In the genomic region with DNA sequence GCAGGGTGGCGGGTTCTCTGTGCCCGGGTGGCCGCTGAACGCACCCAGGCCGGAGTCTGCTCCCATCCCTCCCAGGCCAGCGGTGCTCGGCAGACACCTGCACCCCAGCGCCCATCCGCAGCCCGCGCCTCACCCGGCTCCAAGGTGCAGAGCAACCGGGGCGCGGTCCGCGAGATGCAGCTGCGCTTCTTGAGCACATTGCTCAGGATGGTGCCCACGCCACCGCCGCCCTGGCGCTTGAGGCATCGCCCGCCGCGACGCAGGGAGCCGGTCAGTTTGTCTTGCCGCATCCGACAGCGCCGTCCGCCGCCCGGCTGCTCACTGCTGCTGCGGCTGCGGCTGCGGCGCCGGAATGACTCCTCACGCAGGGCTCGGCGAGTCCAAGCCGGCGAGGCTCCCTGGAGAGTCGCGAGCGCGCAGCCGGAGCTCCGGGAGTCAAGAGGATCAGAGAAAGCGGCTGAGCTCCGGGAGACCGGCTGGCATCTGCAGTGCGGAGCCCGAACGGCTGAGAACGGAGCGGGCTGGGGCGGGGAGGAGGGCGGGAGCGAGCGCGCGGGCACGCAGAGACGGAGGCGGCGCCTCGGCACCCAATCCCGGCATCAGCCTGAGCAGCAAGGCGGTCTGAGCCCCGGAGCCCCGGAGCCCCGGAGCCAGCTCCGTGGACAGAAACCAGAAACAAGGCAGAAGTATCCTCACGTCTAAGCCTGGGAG, we compare ENCODE assay signal across 8 mouse cellular contexts. TPM values are rescaled to one million over a fixed set of nuclear protein-coding genes. Genes with fewer than 3 reads are reported as not detected.
A peak's percentile ranks its signal among the peaks of the same experiment; 100 is the strongest.
DNase-seq lines count a peak whose midpoint lies in the region; ATAC-seq lines count a peak whose summit lies in the region.

No protein-coding gene starts in this region.

- H3K9me3 ChIP-seq in intestine, embryonic 14.5 days (ENCODE audit: control insufficient read depth, low read length), result no peaks in the 10 kb centered on the region

- peak; percentile 88 for DNase-seq in adrenal gland, adult 2 months
- peak; percentile 50 to 73 for DNase-seq in cerebellum, postnatal 4 days (ENCODE audit: low spot score in 2 of 2)
- DNase-seq in gastrocnemius, postnatal 25 days, result peak; percentile 57
- peak; percentile 80 for DNase-seq in intestine, embryonic 14.5 days (ENCODE audit: low spot score)
- DNase-seq in left cerebral cortex, postnatal 25 days (ENCODE audit: low spot score in 2 of 2), result peak; percentile 82 to 86
- DNase-seq in right cerebral cortex, adult 2 months (ENCODE audit: low spot score in 2 of 2), result peak; percentile 78 to 79
- no peak for DNase-seq in c-Kit-positive CD71-positive TER-119-positive erythroid progenitor cells, embryonic 14.5 days (ENCODE audit: low spot score)

- peaks cover 56% of the 10 kb centered on the region for H3K27me3 ChIP-seq in intestine, embryonic 14.5 days (replicated peaks; ENCODE audit: control insufficient read depth, insufficient read depth, low read length)

- WGBS in intestine, embryonic 14.5 days, result under 1% methylated on average over 77 of the region's 77 CpGs

- intact Hi-C loops in left cerebral cortex, postnatal 25 days (cut with DNase I), result no loop called here

- peaks cover 3% of the 10 kb centered on the region; the same call in 1 of the 2 replicates for H3K4me1 ChIP-seq in intestine, embryonic 14.5 days (replicated peaks; ENCODE audit: control insufficient read depth, insufficient read depth, low read length)

- H3K4me2 ChIP-seq in intestine, embryonic 14.5 days (ENCODE audit: low read length), result peak overlapping the region; percentile 94

- no peaks in the 10 kb centered on the region for H3K36me3 ChIP-seq in intestine, embryonic 14.5 days (ENCODE audit: control insufficient read depth, insufficient read depth, low read length)

- peak overlapping the region; percentile 57 for H3K4me3 ChIP-seq in intestine, embryonic 14.5 days (ENCODE audit: low read depth, low read length)

- no peak overlapping the region for H3K27ac ChIP-seq in intestine, embryonic 14.5 days (ENCODE audit: low read depth)

- ATAC-seq in intestine, embryonic 14.5 days (replicated peaks; ENCODE audit: low FRiP score, low TSS enrichment, low read depth), result peak; percentile 77
- ATAC-seq in megakaryocyte, adult 5-6 weeks (ENCODE audit: poor library complexity, severe bottlenecking), result peak; percentile 63

- H3K9ac ChIP-seq in intestine, embryonic 14.5 days (ENCODE audit: low read length), result peak overlapping the region; percentile 38; the same call in 1 of the 2 replicates

RNA-seq across cellular contexts. Expression of gene Tbc1d30, which starts 40.4 kb away (rescaled TPM):
- 1 to 10 TPM; 2.9 to 8.7 TPM for total RNA-seq in adrenal gland, adult 2 months (2021)
- 0.57 and 1.5 TPM in 2 replicates for polyA plus RNA-seq in adrenal gland, adult 2 months (2012; rRNA removed)
- total RNA-seq in gastrocnemius, postnatal 25 days (2021), result under 1 TPM; 0.13 to 0.38 TPM
- polyA plus RNA-seq in intestine, embryonic 14.5 days (2014; fragmentation: Nextera tagmentation; extraction: Ambion mirVana), result 2.8 and 3.8 TPM in 2 replicates
- 10 to 100 TPM; 77.5 to 87.1 TPM for total RNA-seq in left cerebral cortex, postnatal 25 days (2021)
- total RNA-seq in megakaryocyte, adult 5-6 weeks (2015), result 0.23 and 0.42 TPM in 2 replicates
- total RNA-seq in megakaryocyte, adult 5-6 weeks (2017), result 0.40 and 1.8 TPM in 2 replicates

RNA-seq across cellular contexts. Expression of gene Gns, which starts 54.2 kb away (rescaled TPM):
- total RNA-seq in adrenal gland, adult 2 months (2021), result 100 to 1,000 TPM; 169 to 240 TPM
- polyA plus RNA-seq in adrenal gland, adult 2 months (2012; rRNA removed), result 657 and 731 TPM in 2 replicates
- 10 to 100 TPM; 27.1 to 30.5 TPM for total RNA-seq in gastrocnemius, postnatal 25 days (2021)
- polyA plus RNA-seq in intestine, embryonic 14.5 days (2014; fragmentation: Nextera tagmentation; extraction: Ambion mirVana), result 47.8 and 48.6 TPM in 2 replicates
- 10 to 100 TPM; 75.9 to 80.6 TPM for total RNA-seq in left cerebral cortex, postnatal 25 days (2021)
- 41.1 and 48.9 TPM in 2 replicates for total RNA-seq in megakaryocyte, adult 5-6 weeks (2015)
- total RNA-seq in megakaryocyte, adult 5-6 weeks (2017), result 33.8 and 40.7 TPM in 2 replicates

Comparison
In these comparisons a context has a peak if more than half of its experiments do, and no peak if none do; other contexts are left out.
1. RNA of gene Tbc1d30, which starts 40.4 kb away (total RNA-seq): 77.5 to 87.1 TPM in left cerebral cortex, postnatal 25 days; 2.9 to 8.7 TPM in adrenal gland, adult 2 months, 0.23 to 1.8 TPM in megakaryocyte, adult 5-6 weeks and 0.13 to 0.38 TPM in gastrocnemius, postnatal 25 days; every median in the first group is over 4 times any median in the second.